Mouse (Mus musculus): ENCODE data around the gene Ctnna3. TPM values are rescaled to one million over a fixed set of nuclear protein-coding genes. Genes with fewer than 3 reads are reported as not detected.
"Not testable (repeated sequence)": the region's sequence is repeated elsewhere in the genome, so short reads cannot be mapped to it uniquely, and the experiment has no call there.

Ctnna3 gene
- total RNA-seq (2021) = 1 to 10 TPM; 1.8 to 2.4 TPM
- long read RNA-seq, experiment 1, partial matches to known transcripts = 0 of 13 reads
- long read RNA-seq, experiment 1, other reads (novel, unspliced or antisense) = 13 of 13 reads
- long read RNA-seq, experiment 2, partial matches to known transcripts = 0 of 10 reads
- long read RNA-seq, experiment 2, other reads (novel, unspliced or antisense) = 10 of 10 reads

GRCm38 (mm10) chr10:63429785-63430305 is at the start of gene Ctnna3:
TSS of gene Ctnna3 (plus strand) at chr10:63430098.
- DNase-seq (ENCODE audit: low spot score in 2 of 2) = peak; percentile 78 to 87

GRCm38 (mm10) chr10:63381498-63382280 is 48.2 kb upstream of the Ctnna3 start, which contains the start of gene Sirt1:
TSS of gene Sirt1 (minus strand) at chr10:63381704.
- peak; percentile 7 to 10 for DNase-seq (ENCODE audit: low spot score in 2 of 2)

- peak; percentile 75 to 82 for DNase-seq (ENCODE audit: low spot score in 2 of 2)
Observed at GRCm38 (mm10) chr10:63382372-63383279, 47.3 kb upstream of the Ctnna3 start, which contains the start of gene Dnajc12. TSS of gene Dnajc12 (plus strand) at chr10:63382443.

GRCm38 (mm10) chr10:63385897-63386296 is 44.0 kb upstream of the Ctnna3 start:
- DNase-seq (ENCODE audit: low spot score in 2 of 2) = not testable (repeated sequence)

GRCm38 (mm10) chr10:63386444-63386843 is 43.5 kb upstream of the Ctnna3 start:
- peak; percentile 88 for DNase-seq (ENCODE audit: low spot score in 2 of 2)

GRCm38 (mm10) chr10:63386991-63387390 is 42.9 kb upstream of the Ctnna3 start:
- no peak for DNase-seq (ENCODE audit: low spot score in 2 of 2)

- DNase-seq (ENCODE audit: low spot score in 2 of 2) = no peak
Observed at GRCm38 (mm10) chr10:63388948-63389347, 41.0 kb upstream of the Ctnna3 start.

- DNase-seq (ENCODE audit: low spot score in 2 of 2) = no peak
Observed at GRCm38 (mm10) chr10:63396963-63397362, 32.9 kb upstream of the Ctnna3 start.

- no peak for DNase-seq (ENCODE audit: low spot score in 2 of 2)
Observed at GRCm38 (mm10) chr10:63402731-63403504, 27.0 kb upstream of the Ctnna3 start.

- DNase-seq (ENCODE audit: low spot score in 2 of 2) = no peak
Observed at GRCm38 (mm10) chr10:63403636-63404035, 26.3 kb upstream of the Ctnna3 start.

GRCm38 (mm10) chr10:63410162-63410956 is 19.5 kb upstream of the Ctnna3 start:
- DNase-seq (ENCODE audit: low spot score in 2 of 2) = no peak

GRCm38 (mm10) chr10:63411674-63412073 is 18.2 kb upstream of the Ctnna3 start:
- not testable (repeated sequence) for DNase-seq (ENCODE audit: low spot score in 2 of 2)

- DNase-seq (ENCODE audit: low spot score in 2 of 2) = no peak
Observed at GRCm38 (mm10) chr10:63412756-63413155, 17.1 kb upstream of the Ctnna3 start.

- no peak for DNase-seq (ENCODE audit: low spot score in 2 of 2)
Observed at GRCm38 (mm10) chr10:63415287-63415686, 14.6 kb upstream of the Ctnna3 start.

- DNase-seq (ENCODE audit: low spot score in 2 of 2) = no peak
Observed at GRCm38 (mm10) chr10:63415850-63416249, 14.0 kb upstream of the Ctnna3 start.

- DNase-seq (ENCODE audit: low spot score in 2 of 2) = no peak
Observed at GRCm38 (mm10) chr10:63417061-63417460, 12.8 kb upstream of the Ctnna3 start.

- peak; percentile 14 to 35 for DNase-seq (ENCODE audit: low spot score in 2 of 2)
Observed at GRCm38 (mm10) chr10:63421739-63422735, 7.9 kb upstream of the Ctnna3 start, which contains the start of gene Gm7075. TSS of gene Gm7075 (minus strand) at chr10:63421789.

- DNase-seq (ENCODE audit: low spot score in 2 of 2) = no peak
Observed at GRCm38 (mm10) chr10:63422736-63422992, 7.2 kb upstream of the Ctnna3 start.

Data from left cerebral cortex, adult 18-20 months (tissue).